Mouse (Mus musculus): ENCODE measurements at regions not wholly inside any gene's neighbourhood (a gene's known extent, or its start where the extent isn't known, plus 50 kb on each side); places are given as distances from the start of the nearest gene placed in this dataset.

DNA sequence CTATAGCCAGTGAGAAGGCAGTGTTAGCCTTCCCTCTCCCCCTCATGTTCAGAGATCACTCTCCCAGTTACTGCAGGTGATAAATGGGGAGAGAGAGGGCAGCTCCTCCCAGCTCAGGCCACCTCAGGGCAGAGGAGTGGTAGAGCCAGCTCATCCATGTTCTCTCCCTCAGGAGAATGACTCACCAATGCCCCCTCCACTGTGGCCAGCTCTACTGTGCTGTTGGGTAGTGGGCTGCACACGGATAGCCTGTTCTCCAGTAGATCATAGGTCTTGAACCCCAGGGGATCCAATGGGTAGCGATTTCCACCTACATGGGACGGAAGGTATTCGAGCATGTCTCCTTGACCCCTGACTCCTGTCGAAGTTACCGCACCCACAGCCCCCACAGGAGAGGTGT is 618.1 kb downstream of the Hs3st4 start:
- no peak for TF ChIP-seq POLR2A (IDR thresholded peaks at IDR 0.05; ENCODE audit: control insufficient read depth, low read depth, low read length)
- no peak for TF ChIP-seq CTCF (IDR thresholded peaks at IDR 0.05; ENCODE audit: control insufficient read depth, insufficient read depth, insufficient replicate concordance, low read depth, low read length)
